Mouse (Mus musculus) heart, adult 2 months (tissue): ENCODE results near the gene Maco1.

Experiments used
- CTCF ChIP-seq: fragments of 200-600 bp; IDR thresholded peaks from 2 replicates; pipeline ENCODE4 v1.8.1; 2022; ENCODE audit warnings: antibody characterized with exemption, mild to moderate bottlenecking, moderate library complexity
- EP300 ChIP-seq: fragments of 200-500 bp; IDR thresholded peaks from 2 replicates; pipeline ENCODE4 v1.6.1; 2011; ENCODE audit warnings: low read depth, low read length, control low read depth; ENCODE audit not compliant: insufficient read depth

GRCm38 (mm10) chr4:134764333-134764732 lies 88.8 kb downstream of the Maco1 start:
- no peak for TF ChIP-seq EP300
- no peak for TF ChIP-seq CTCF
